ENCODE assay signal across 22 mouse cellular contexts in genomic region chr10:16233612-16234106, GRCm38 (mm10).
DNase-seq lines count a peak whose midpoint lies in the region; ATAC-seq lines count a peak whose summit lies in the region.
"Had no signal": no experiment of that assay in that cellular context is flagged by ENCODE, and none has a peak within 500 bp of the region (broad histone marks: within the 10 kb centered on the region; RNA-seq: fewer than 3 reads in every experiment).

No protein-coding gene starts in this region.

- H3K4me1 ChIP-seq in neural tube, embryonic 12.5 days = no peaks in the 10 kb centered on the region
- no peaks in the 10 kb centered on the region for H3K4me1 ChIP-seq in forebrain, embryonic 14.5 days (ENCODE audit: control insufficient read depth, insufficient read depth, low read length)
- H3K4me1 ChIP-seq: embryonic facial prominence, embryonic 13.5 days; embryonic facial prominence, embryonic 15.5 days; forebrain, embryonic 10.5 days; forebrain, embryonic 12.5 days; forebrain, embryonic 15.5 days had no signal

- H3K9me3 ChIP-seq in neural tube, embryonic 12.5 days = no peaks in the 10 kb centered on the region
- H3K9me3 ChIP-seq in forebrain, embryonic 14.5 days (replicated peaks; ENCODE audit: control insufficient read depth, low read length) = no peaks in the 10 kb centered on the region
- H3K9me3 ChIP-seq: embryonic facial prominence, embryonic 13.5 days; embryonic facial prominence, embryonic 15.5 days; forebrain, embryonic 10.5 days; forebrain, embryonic 12.5 days; forebrain, embryonic 15.5 days had no signal

- H3K4me3 ChIP-seq in neural tube, embryonic 12.5 days = no peak overlapping the region
- no peak overlapping the region for H3K4me3 ChIP-seq in forebrain, embryonic 14.5 days (ENCODE audit: low read depth, low read length)
- H3K4me3 ChIP-seq: embryonic facial prominence, embryonic 13.5 days; embryonic facial prominence, embryonic 15.5 days; erythroblast, embryonic 14.5 days; forebrain, embryonic 10.5 days; forebrain, embryonic 12.5 days; forebrain, embryonic 15.5 days had no signal

- no peak overlapping the region for H3K27ac ChIP-seq in neural tube, embryonic 12.5 days
- H3K27ac ChIP-seq in forebrain, embryonic 14.5 days (ENCODE audit: low read depth, low read length) = no peak overlapping the region
- H3K27ac ChIP-seq: embryonic facial prominence, embryonic 13.5 days; embryonic facial prominence, embryonic 15.5 days; forebrain, embryonic 10.5 days; forebrain, embryonic 12.5 days; forebrain, embryonic 15.5 days had no signal

- 54% methylated on average over 4 of the region's 4 CpGs for WGBS in neural tube, embryonic 12.5 days
- WGBS in forebrain, embryonic 14.5 days = 60% methylated on average over 4 of the region's 4 CpGs

- H3K27me3 ChIP-seq in neural tube, embryonic 12.5 days (replicated peaks) = no peaks in the 10 kb centered on the region
- 0 out of 2 replicates have a peak, but pooled peaks cover 3% of the 10 kb centered on the region for H3K27me3 ChIP-seq in forebrain, embryonic 14.5 days (replicated peaks; ENCODE audit: control insufficient read depth, insufficient read depth, low read length)
- H3K27me3 ChIP-seq: embryonic facial prominence, embryonic 13.5 days; embryonic facial prominence, embryonic 15.5 days; forebrain, embryonic 12.5 days; forebrain, embryonic 15.5 days had no signal

- no peaks in the 10 kb centered on the region for H3K36me3 ChIP-seq in neural tube, embryonic 12.5 days
- no peaks in the 10 kb centered on the region for H3K36me3 ChIP-seq in forebrain, embryonic 14.5 days (ENCODE audit: control insufficient read depth, insufficient read depth, low read length)
- H3K36me3 ChIP-seq: embryonic facial prominence, embryonic 13.5 days; embryonic facial prominence, embryonic 15.5 days; forebrain, embryonic 10.5 days; forebrain, embryonic 12.5 days; forebrain, embryonic 15.5 days had no signal

- H3K9ac ChIP-seq in neural tube, embryonic 12.5 days = no peak overlapping the region
- no peak overlapping the region for H3K9ac ChIP-seq in forebrain, embryonic 14.5 days (ENCODE audit: low read length)
- H3K9ac ChIP-seq: embryonic facial prominence, embryonic 13.5 days; embryonic facial prominence, embryonic 15.5 days; forebrain, embryonic 12.5 days; forebrain, embryonic 15.5 days; forebrain, postnatal 0 days had no signal

- DNase-seq in neural tube, embryonic 10.5 days (ENCODE audit: extremely low spot score, low spot score) = no peak
- DNase-seq in retina, embryonic 14.5 days (ENCODE audit: low spot score) = peak; percentile 21
- DNase-seq in retina, postnatal 1 day = no peak
- no peak for DNase-seq in forebrain, embryonic 14.5 days (ENCODE audit: low spot score)
- DNase-seq: adrenal gland, adult 2 months; adrenal gland, postnatal 10 days; adrenal gland, postnatal 25 days; cerebellum, adult 11 months; cerebellum, adult 18-20 months; cerebellum, adult 8-10 months; cerebellum, adult 9-11 months; cerebellum, postnatal 14 days; cerebellum, postnatal 36 days; embryo, embryonic 11 days; forebrain, postnatal 0 days had no signal

- ATAC-seq in neural tube, embryonic 12.5 days (ENCODE audit: low FRiP score, low read depth) = 0 out of 2 replicates have a peak, but pooled peaks have one; percentile 58
- no peak for ATAC-seq in forebrain, embryonic 14.5 days
- ATAC-seq: forebrain, embryonic 15.5 days; forebrain, postnatal 0 days had no signal

- H3K4me2 ChIP-seq in neural tube, embryonic 12.5 days (replicated peaks) = no peak overlapping the region
- no peak overlapping the region for H3K4me2 ChIP-seq in forebrain, embryonic 14.5 days (ENCODE audit: low read length)
- H3K4me2 ChIP-seq: embryonic facial prominence, embryonic 13.5 days; embryonic facial prominence, embryonic 15.5 days; forebrain, embryonic 12.5 days; forebrain, embryonic 15.5 days had no signal
